Mouse (Mus musculus): Measurements from ENCODE around the gene Inpp5b. TPM values are rescaled to one million over a fixed set of nuclear protein-coding genes. Genes with fewer than 3 reads are reported as not detected.

The Inpp5b gene
- polyA plus RNA-seq, 1 experiment = 26.7 TPM

- 95% methylated on average over 10 of the region's 10 CpGs for WGBS
- Histone ChIP-seq H3K27me3 (ENCODE audit: control insufficient read depth, insufficient read depth, low read length) (no peaks in the 10 kb centered on the region), H3K27ac (ENCODE audit: insufficient read depth, low read depth, low read length) (no peak overlapping the region)
Observed at GRCm38 (mm10) chr4:124832796-124833195, 91.1 kb downstream of the Inpp5b start.

GRCm38 (mm10) chr4:124838035-124838700 lies 96.5 kb downstream of the Inpp5b start:
- WGBS = 93% methylated on average over 14 of the region's 14 CpGs
- Histone ChIP-seq H3K4me3 (ENCODE audit: low read depth, low read length) (no peak overlapping the region), H3K27me3 (ENCODE audit: control insufficient read depth, insufficient read depth, low read length) (no peaks in the 10 kb centered on the region), H3K27ac (ENCODE audit: insufficient read depth, low read depth, low read length) (no peak overlapping the region), H3K4me1 (ENCODE audit: control insufficient read depth, insufficient read depth, insufficient read length, low read length) (no peaks in the 10 kb centered on the region), H3K36me3 (ENCODE audit: control insufficient read depth, insufficient read depth, low read length) (peaks cover 55% of the 10 kb centered on the region)
- no peak for TF ChIP-seq CTCF (IDR thresholded peaks at IDR 0.05; ENCODE audit: extremely low read depth, insufficient read length, insufficient replicate concordance, low read depth, low read length)
- TF ChIP-seq POLR2A (IDR thresholded peaks at IDR 0.05; ENCODE audit: low read depth, low read length) = no peak

More at GRCm38 (mm10) chr4:124832796-124833195, 91.1 kb downstream of the Inpp5b start:
- Histone ChIP-seq H3K4me1 (ENCODE audit: control insufficient read depth, insufficient read depth, insufficient read length, low read length) (no peaks in the 10 kb centered on the region), H3K36me3 (ENCODE audit: control insufficient read depth, insufficient read depth, low read length) (peaks cover 49% of the 10 kb centered on the region), H3K4me3 (ENCODE audit: low read depth, low read length) (no peak overlapping the region)
- TF ChIP-seq CTCF (IDR thresholded peaks at IDR 0.05; ENCODE audit: extremely low read depth, insufficient read length, insufficient replicate concordance, low read depth, low read length) (no peak), POLR2A (IDR thresholded peaks at IDR 0.05; ENCODE audit: low read depth, low read length) (no peak)

GRCm38 (mm10) chr4:124840998-124841397 lies 99.3 kb downstream of the Inpp5b start:
- peak; percentile 25; the same call in 1 of the 2 replicates for TF ChIP-seq CTCF (IDR thresholded peaks at IDR 0.05; ENCODE audit: extremely low read depth, insufficient read length, insufficient replicate concordance, low read depth, low read length)
- no peak for TF ChIP-seq POLR2A (IDR thresholded peaks at IDR 0.05; ENCODE audit: low read depth, low read length)
- Histone ChIP-seq H3K27ac (ENCODE audit: insufficient read depth, low read depth, low read length) (no peak overlapping the region), H3K4me3 (ENCODE audit: low read depth, low read length) (no peak overlapping the region), H3K4me1 (ENCODE audit: control insufficient read depth, insufficient read depth, insufficient read length, low read length) (no peaks in the 10 kb centered on the region), H3K36me3 (ENCODE audit: control insufficient read depth, insufficient read depth, low read length) (peaks cover 59% of the 10 kb centered on the region), H3K27me3 (ENCODE audit: control insufficient read depth, insufficient read depth, low read length) (no peaks in the 10 kb centered on the region)
- WGBS = 97% methylated on average over 1 of the region's 1 CpGs

GRCm38 (mm10) chr4:124843493-124843892 lies 101.8 kb downstream of the Inpp5b start:
- Histone ChIP-seq H3K36me3 (ENCODE audit: control insufficient read depth, insufficient read depth, low read length) (peaks cover 45% of the 10 kb centered on the region), H3K27ac (ENCODE audit: insufficient read depth, low read depth, low read length) (no peak overlapping the region), H3K4me3 (ENCODE audit: low read depth, low read length) (no peak overlapping the region), H3K4me1 (ENCODE audit: control insufficient read depth, insufficient read depth, insufficient read length, low read length) (no peaks in the 10 kb centered on the region), H3K27me3 (ENCODE audit: control insufficient read depth, insufficient read depth, low read length) (no peaks in the 10 kb centered on the region)
- TF ChIP-seq POLR2A (IDR thresholded peaks at IDR 0.05; ENCODE audit: low read depth, low read length) = no peak
- peak; percentile 73; the same call in 1 of the 2 replicates for TF ChIP-seq CTCF (IDR thresholded peaks at IDR 0.05; ENCODE audit: extremely low read depth, insufficient read length, insufficient replicate concordance, low read depth, low read length)
- WGBS = 66% methylated on average over 11 of the region's 11 CpGs

- 19% methylated on average over 8 of the region's 8 CpGs for WGBS
- TF ChIP-seq POLR2A (IDR thresholded peaks at IDR 0.05; ENCODE audit: low read depth, low read length) (no peak), CTCF (IDR thresholded peaks at IDR 0.05; ENCODE audit: extremely low read depth, insufficient read length, insufficient replicate concordance, low read depth, low read length) (peak; percentile 93)
- peaks cover 4% of the 10 kb centered on the region for H3K4me1 ChIP-seq (ENCODE audit: control insufficient read depth, insufficient read depth, insufficient read length, low read length)
Observed at GRCm38 (mm10) chr4:124847573-124847972, 105.9 kb downstream of the Inpp5b start.

GRCm38 (mm10) chr4:124849631-124850260 lies 108.1 kb downstream of the Inpp5b start:
- Histone ChIP-seq H3K4me3 (ENCODE audit: low read depth, low read length) (peak overlapping the region; percentile 93), H3K27me3 (ENCODE audit: control insufficient read depth, insufficient read depth, low read length) (no peaks in the 10 kb centered on the region), H3K27ac (ENCODE audit: insufficient read depth, low read depth, low read length) (peak overlapping the region; percentile 38; the same call in 1 of the 2 replicates), H3K36me3 (ENCODE audit: control insufficient read depth, insufficient read depth, low read length) (peaks cover 18% of the 10 kb centered on the region), H3K4me1 (ENCODE audit: control insufficient read depth, insufficient read depth, insufficient read length, low read length) (peaks cover 4% of the 10 kb centered on the region)
- 2% methylated on average over 24 of the region's 24 CpGs for WGBS
- TF ChIP-seq POLR2A (IDR thresholded peaks at IDR 0.05; ENCODE audit: low read depth, low read length) (no peak), CTCF (IDR thresholded peaks at IDR 0.05; ENCODE audit: extremely low read depth, insufficient read length, insufficient replicate concordance, low read depth, low read length) (no peak)

More at GRCm38 (mm10) chr4:124847573-124847972, 105.9 kb downstream of the Inpp5b start:
- no peaks in the 10 kb centered on the region for H3K27me3 ChIP-seq (ENCODE audit: control insufficient read depth, insufficient read depth, low read length)
- peaks cover 16% of the 10 kb centered on the region for H3K36me3 ChIP-seq (ENCODE audit: control insufficient read depth, insufficient read depth, low read length)
- no peak overlapping the region for H3K4me3 ChIP-seq (ENCODE audit: low read depth, low read length)
- H3K27ac ChIP-seq (ENCODE audit: insufficient read depth, low read depth, low read length) = no peak overlapping the region

GRCm38 (mm10) chr4:124850261-124850913 lies 108.7 kb downstream of the Inpp5b start, which contains the start of gene Yrdc:
Yrdc (plus strand) TSS chr4:124850679.
- H3K27ac ChIP-seq (ENCODE audit: insufficient read depth, low read depth, low read length) = peak within 1 kb of the TSS; percentile 45
- H3K27me3 ChIP-seq (ENCODE audit: control insufficient read depth, insufficient read depth, low read length) = no peaks in the 10 kb centered on the region
- H3K4me1 ChIP-seq (ENCODE audit: control insufficient read depth, insufficient read depth, insufficient read length, low read length) = peaks cover 4% of the 10 kb centered on the region
- peak within 1 kb of the TSS; percentile 93 for H3K4me3 ChIP-seq (ENCODE audit: low read depth, low read length)
- H3K36me3 ChIP-seq (ENCODE audit: control insufficient read depth, insufficient read depth, low read length) = peaks cover 13% of the 10 kb centered on the region; the same call in 1 of the 2 replicates
- under 1% methylated on average over 89 of the region's 90 CpGs for WGBS
- no peak for TF ChIP-seq CTCF (IDR thresholded peaks at IDR 0.05; ENCODE audit: extremely low read depth, insufficient read length, insufficient replicate concordance, low read depth, low read length)
- no peak; the same call in none of the 2 replicates for TF ChIP-seq POLR2A (IDR thresholded peaks at IDR 0.05; ENCODE audit: low read depth, low read length)

Other genes starting within 250 kb of the Inpp5b start
- gene 3100002H09Rik, start 131.0 kb upstream of the Inpp5b start, polyA plus RNA-seq (2012; rRNA removed) = not detected in 2 replicates
- gene Pou3f1, start 85.0 kb upstream of the Inpp5b start, polyA plus RNA-seq (2012; rRNA removed) = 0.04 and 0.09 TPM in 2 replicates
- 0.57 and 0.85 TPM in 2 replicates for gene Utp11, start 48.2 kb upstream of the Inpp5b start, polyA plus RNA-seq (2012; rRNA removed)
- 6.8 and 9.2 TPM in 2 replicates for gene Fhl3, start 41.1 kb upstream of the Inpp5b start, polyA plus RNA-seq (2012; rRNA removed)
- 3.3 and 7.2 TPM in 2 replicates for gene Sf3a3, start 27.1 kb upstream of the Inpp5b start, polyA plus RNA-seq (2012; rRNA removed)
- gene Mtf1, start 60.3 kb downstream of the Inpp5b start, polyA plus RNA-seq (2012; rRNA removed) = 2.8 and 12.4 TPM in 2 replicates
- gene Yrdc, start 108.8 kb downstream of the Inpp5b start, polyA plus RNA-seq (2012; rRNA removed) = 22.4 and 24.3 TPM in 2 replicates
- 29.9 and 31.4 TPM in 2 replicates for gene 1110065P20Rik, start 109.3 kb downstream of the Inpp5b start, polyA plus RNA-seq (2012; rRNA removed)
- 0.25 and 0.33 TPM in 2 replicates for gene Maneal, start 120.3 kb downstream of the Inpp5b start, polyA plus RNA-seq (2012; rRNA removed)
- gene Epha10, start 139.0 kb downstream of the Inpp5b start, polyA plus RNA-seq (2012; rRNA removed) = not detected in 2 replicates
- 5.2 and 7.1 TPM in 2 replicates for gene 9930104L06Rik, start 195.2 kb downstream of the Inpp5b start, polyA plus RNA-seq (2012; rRNA removed)
- gene Cdca8, start 197.5 kb downstream of the Inpp5b start, polyA plus RNA-seq (2012; rRNA removed) = 8.4 and 18.7 TPM in 2 replicates
- 0.60 and 1.6 TPM in 2 replicates for gene Rspo1, start 244.6 kb downstream of the Inpp5b start, polyA plus RNA-seq (2012; rRNA removed)

Measured in small intestine, adult 2 months (tissue).